Mouse (Mus musculus) left cerebral cortex, postnatal 14 days (tissue): ENCODE data around the gene Cux1. TPM values are rescaled to one million over a fixed set of nuclear protein-coding genes. Genes with fewer than 3 reads are reported as not detected.
"Not testable (repeated sequence)": the region's sequence is repeated elsewhere in the genome, so short reads cannot be mapped to it uniquely, and the experiment has no call there.

ENCODE experiments used
- DNase-seq, 2 experiments: peaks; one replicate each; pipeline ENCODE4 v3.0.0; 2021 to 2022; ENCODE audit warnings: low spot score in 2 of 2, mixed read lengths in 1 of 2
- intact Hi-C: fragments of 180-260 bp; cut with DNase I; formaldehyde crosslinking; loops from one replicate; pipeline ENCODE4 v1.15.1; 2025
- total RNA-seq, 2 experiments: library from RNA; stranded (reverse); gene quantifications; 2 replicates each; pipeline ENCODE4 v1.2.3; 2021

The Cux1 gene
- total RNA-seq, 2 experiments from 2014 or later = 116 to 150 TPM

- DNase-seq = peak; percentile 23 to 26
- intact Hi-C loops = no loop called here
Measured at GRCm38 (mm10) chr5:136243851-136244761, 323.2 kb downstream of the Cux1 start.

GRCm38 (mm10) chr5:136241161-136241560 is 326.1 kb downstream of the Cux1 start:
- DNase-seq = no peak
- intact Hi-C loops = no loop called here

- DNase-seq = no peak
- intact Hi-C loops = no loop called here
Measured at GRCm38 (mm10) chr5:136240381-136240780, 326.9 kb downstream of the Cux1 start.

- intact Hi-C loops = no loop called here
- no peak for DNase-seq
Measured at GRCm38 (mm10) chr5:136237607-136238006, 329.7 kb downstream of the Cux1 start.

DNA sequence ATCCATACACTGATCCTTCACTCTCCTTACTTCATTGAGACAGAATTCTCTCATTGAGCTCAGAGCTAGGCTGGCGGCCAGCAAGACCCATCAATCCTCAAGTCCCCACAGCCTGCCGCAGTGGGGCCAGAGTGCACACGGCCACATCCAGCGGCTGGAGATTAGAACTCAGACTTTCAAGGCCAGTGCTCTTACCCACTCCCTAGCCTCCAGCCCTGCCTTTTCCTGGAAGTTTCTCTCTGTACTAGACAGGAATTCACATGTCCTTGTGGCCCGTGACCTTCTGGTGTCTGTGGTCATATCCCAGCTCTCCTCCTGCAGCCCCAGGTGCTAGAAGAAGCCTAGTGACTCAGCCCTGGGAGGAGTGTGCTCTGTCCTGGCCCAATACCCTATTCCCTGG is 330.7 kb downstream of the Cux1 start:
- DNase-seq = no peak
- intact Hi-C loops = no loop called here

DNA sequence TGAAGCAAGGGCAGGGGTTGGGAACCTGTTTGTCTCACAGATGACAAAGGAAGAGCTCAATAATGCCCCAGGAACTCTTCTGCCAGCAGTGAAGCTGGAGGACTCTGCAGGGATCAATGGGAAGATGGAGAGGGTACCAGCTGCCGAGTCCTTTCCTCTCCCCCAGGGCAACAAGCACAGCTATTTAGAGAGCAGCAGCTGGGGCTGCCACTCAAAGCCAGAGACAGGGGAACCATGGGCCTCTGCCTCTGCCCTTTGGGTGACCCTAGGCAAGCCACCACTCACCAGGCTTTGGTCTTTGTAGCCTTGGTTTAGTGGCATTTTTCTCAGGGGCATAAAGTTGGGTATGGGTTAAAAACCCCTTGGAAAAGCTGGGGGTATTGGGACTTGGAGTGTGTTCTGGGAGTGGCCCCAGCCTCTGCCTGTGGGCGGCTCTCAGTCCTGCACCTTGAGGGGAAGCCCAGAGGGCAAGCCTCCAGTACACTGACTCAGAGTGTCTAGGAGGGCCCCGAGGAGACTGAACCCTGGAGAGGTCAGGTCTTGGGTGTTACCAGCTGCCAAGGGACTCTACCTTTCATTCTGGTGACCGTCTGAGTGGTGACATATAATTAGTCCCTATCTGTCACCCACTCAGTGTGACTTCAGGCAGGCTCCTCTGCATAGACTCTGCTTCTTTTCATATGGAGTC is 336.8 kb downstream of the Cux1 start:
- DNase-seq = no peak
- intact Hi-C loops = no loop called here

DNA sequence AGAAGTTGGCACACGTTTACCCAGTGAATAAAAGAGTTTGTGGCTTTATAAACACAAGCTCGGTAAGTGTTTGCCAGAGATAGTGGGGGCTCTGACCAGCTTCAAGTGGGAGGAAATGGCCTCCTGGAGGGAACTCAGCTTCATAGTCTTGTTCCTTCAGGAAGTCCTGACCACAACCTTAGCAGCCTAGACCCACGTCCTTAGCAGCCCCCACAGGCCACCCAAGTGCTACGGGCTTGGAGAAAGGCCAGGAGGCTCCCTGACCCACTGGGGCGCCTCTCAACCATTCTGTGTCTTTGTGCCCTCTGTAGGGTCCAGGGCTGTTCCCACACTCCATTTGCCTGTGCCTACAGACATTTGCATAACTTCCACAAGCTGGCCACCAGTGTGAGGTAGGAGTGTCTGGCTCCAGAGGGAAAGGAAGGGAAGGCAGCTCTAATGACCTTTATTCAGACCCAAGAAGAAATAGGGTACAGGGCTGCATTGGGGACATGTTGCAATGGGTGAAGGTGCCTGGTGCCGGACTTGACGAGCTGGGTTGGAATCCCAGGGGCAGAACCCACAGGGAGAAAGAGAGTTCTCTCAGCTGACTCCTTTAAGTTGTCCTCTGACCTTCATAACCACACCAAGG is 340.9 kb downstream of the Cux1 start:
- intact Hi-C loops = no loop called here
- no peak for DNase-seq

- no peak for DNase-seq
- intact Hi-C loops = no loop called here
Measured at GRCm38 (mm10) chr5:136218585-136218984, 348.7 kb downstream of the Cux1 start.

DNA sequence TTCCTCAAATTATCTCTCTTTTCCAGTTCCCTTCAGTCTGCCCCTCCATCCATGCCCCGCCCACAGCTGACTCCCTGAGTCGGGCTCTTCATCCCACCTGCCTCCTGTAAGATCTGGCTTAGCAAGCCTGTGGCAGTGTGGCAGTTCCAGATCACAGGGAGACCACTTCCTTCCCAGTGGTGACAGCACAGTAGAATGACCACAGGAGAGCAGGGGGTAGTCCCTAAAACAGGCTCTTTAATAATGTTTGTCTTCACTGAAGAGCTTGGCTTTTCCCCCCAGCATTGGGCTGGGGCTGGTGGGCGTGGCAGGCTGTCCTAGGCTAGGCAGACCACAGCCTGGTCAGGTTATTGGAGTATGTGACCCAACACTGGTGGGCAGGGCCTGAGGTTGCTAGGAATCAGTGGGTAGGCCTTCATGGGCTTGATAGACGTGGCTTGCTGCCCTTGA is 349.3 kb downstream of the Cux1 start:
- intact Hi-C loops = no loop called here
- DNase-seq = no peak

DNA sequence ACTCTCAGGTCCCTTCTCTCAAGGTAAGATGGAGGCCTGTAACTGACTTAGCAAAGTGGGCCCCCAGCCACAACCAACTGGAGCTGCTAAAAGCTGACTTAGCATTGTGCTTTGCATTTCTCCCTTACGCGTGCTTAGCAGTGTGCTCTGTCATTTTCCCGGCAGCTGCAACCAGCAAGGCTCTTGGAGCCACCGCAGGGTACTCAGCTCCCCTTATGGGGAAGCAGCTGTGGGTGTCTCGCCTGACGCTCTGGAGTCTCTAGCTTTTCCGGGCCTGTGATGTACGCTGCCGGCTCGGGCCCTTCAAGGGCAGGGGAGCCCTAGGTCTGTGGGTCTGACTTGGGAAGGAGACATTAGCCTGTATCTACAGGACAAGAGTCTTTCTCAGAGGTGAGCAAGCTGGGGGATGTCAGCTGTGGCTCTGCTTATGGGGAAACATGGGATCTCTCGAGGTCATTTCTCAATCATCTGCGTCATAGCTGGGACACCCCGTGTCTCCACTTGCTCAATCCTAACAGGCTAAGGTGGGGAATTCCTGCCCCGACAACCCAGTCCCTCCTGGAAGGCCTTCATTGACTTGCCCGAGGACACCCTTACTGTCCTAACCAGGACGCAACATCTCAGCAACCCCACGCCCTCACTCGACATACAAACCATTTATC is 350.2 kb downstream of the Cux1 start:
- no peak for DNase-seq
- intact Hi-C loops = no loop called here

- no peak for DNase-seq
- intact Hi-C loops = no loop called here
Measured at GRCm38 (mm10) chr5:136215958-136216357, 351.3 kb downstream of the Cux1 start.

DNA sequence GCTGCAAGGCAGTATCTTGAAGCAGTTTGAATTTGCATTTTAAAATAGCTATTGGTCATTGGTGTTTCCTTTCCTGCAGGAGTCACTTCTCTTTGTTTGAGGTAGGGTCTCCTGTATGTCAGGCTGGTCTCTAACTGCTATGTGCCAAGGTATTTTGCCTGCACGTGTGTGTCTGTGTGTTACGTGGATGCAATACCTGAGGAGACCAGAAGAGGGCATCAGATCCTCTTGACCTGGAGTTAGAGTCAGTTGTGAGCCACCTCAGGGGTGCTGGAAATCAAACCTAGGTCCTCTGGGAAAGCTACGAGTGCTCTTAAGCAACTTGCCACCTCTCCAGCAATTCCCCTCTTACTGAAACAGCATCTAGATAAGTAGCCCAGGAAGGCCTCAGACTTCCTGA is 352.1 kb downstream of the Cux1 start:
- intact Hi-C loops = no loop called here
- no peak for DNase-seq

DNA sequence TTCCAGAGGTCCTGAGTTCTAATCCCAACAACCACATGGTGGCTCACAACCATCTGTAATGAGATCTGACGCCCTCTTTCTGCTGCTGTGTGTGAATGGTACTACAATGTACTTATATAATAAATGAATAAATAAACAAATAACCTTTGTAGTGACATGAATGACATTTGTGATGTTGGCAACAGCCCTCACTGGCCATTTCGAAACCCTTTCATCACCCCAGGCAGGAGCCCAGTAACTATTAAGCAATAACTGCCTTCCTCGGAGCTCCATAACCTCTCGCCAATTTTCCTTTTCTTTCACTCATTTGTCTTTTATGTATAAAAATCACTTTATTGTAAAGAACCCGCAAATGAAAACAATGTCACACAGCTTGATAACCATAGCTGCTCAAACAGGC is 353.6 kb downstream of the Cux1 start:
- no peak for DNase-seq
- intact Hi-C loops = no loop called here

DNA sequence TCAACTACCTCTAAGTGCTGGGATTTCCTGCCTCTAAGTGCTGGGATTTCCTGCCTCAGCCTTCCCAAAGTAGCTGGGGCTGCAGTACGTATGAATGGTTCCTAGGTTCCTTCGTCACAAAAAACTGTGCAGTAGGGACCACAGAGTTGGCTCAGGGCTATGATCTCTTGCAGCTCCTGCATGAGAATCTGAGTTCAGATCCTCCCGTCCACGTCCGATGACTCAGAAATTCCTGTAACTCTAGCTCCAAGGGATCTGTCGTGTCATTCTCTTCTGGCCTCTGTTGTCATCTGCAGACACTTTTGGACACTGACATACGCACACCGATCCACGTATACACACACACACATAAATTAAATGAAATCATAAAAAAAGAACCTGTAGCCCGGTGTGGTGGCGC is 354.6 kb downstream of the Cux1 start:
- intact Hi-C loops = no loop called here
- no peak for DNase-seq

DNA sequence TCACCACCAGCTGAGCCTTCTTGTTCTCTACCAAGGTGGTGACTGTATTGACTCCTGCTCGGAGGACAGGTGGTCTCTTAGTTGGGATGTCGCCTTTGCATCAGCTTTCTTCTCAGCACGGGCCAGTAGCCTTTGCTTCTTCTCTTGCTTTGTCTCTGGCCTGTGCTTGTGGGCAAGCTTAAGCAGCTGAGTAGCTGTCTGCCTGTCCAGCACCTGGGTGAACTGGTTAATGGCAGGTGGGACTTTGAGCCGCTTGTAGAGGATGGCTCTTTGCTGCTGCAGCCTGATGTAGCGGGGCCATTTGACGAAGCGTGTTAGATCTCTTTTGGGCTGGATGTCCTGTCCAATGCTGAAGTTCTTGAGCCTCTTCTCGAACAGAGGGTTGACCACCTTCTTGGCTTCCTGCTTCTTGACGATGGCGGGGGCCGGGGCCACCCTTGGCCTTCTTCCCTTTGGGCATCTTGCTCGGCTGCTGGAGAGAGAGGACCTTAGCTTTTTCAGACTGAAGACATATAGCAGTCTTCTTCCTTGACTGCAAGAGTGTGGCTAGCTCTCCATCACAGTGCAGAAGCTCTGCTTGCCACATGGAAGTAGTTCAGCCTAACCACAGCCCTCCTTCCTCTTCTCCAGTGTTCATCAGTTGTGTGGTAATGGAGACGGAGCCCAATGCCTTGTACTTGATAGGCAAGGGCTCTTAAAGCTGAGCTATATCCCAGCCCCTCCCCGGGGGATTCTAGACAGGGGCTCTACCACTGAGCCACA is 355.8 kb downstream of the Cux1 start:
- DNase-seq, intact Hi-C loops: not testable (repeated sequence)

- no peak for DNase-seq
- intact Hi-C loops = no loop called here
Measured at GRCm38 (mm10) chr5:136210549-136210948, 356.7 kb downstream of the Cux1 start.

DNA sequence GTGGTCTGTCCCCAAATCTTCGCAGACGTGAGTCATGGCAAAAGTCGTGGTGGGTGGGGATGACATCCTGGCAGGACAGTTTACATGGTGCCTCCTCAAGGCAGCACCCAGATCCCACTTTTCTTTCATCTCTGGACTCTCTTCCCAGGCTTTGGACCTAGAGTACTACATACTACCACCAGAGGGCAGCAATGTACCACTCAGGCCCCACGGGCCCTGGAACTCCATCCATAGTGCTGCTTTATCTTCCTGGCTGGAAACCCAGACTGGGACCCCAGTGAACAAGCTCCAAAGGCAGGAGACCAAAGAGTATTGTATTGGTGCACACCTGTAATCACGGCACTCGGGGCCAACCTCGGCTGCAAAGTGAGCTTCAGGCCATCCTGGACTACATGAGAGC is 365.5 kb downstream of the Cux1 start:
- DNase-seq = peak; percentile 67 to 83
- intact Hi-C loops = loop anchor here (1.0 to 5.0 kb wide), 3 partner anchors 51 to 555 kb away; no protein-coding TSS in a partner anchor

DNA sequence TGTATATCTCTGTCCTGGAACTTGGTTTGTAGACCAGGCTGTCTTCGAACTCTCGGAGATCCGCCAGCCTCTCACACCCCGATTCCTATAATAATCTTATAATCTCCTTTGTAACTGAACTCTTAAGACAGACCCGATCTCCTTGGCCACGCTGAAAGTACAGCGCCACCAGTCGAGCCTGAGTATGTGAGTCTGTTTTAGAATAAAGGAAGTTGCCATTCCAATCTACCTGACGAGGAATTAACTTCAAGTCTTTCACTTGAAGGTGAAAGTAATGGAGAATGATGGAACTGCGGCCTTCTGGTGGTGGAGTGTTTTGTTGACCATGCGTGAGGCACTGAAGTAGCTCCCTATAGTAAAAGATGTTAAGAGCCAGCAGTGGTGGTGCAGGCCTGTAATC is 367.8 kb downstream of the Cux1 start:
- intact Hi-C loops = no loop called here
- no peak for DNase-seq
